Mouse (Mus musculus) liver, embryonic 15.5 days (tissue): ENCODE measurements around the gene Pafah1b3. TPM values are rescaled to one million over a fixed set of nuclear protein-coding genes. Genes with fewer than 3 reads are reported as not detected.

ENCODE experiments used
- ATAC-seq: fragments of 200-750 bp; cut with Nextera tagmentation; 2 replicates; pipeline ENCODE4 v1.8.0; 2017; ENCODE audit warnings: moderate number of reproducible peaks, mild to moderate bottlenecking, moderate library complexity; ENCODE audit not compliant: insufficient read depth
- H3K27ac ChIP-seq: fragments of 300-500 bp; sonication (generic); replicated peaks from 2 replicates; pipeline ENCODE4 v1.5.1; 2015; ENCODE audit warnings: mild to moderate bottlenecking, inconsistent platforms
- H3K27me3 ChIP-seq: fragments of 300-500 bp; sonication (generic); 2 replicates; pipeline ENCODE4 v1.6.1; 2015; ENCODE audit warnings: mild to moderate bottlenecking, inconsistent platforms
- H3K36me3 ChIP-seq: fragments of 300-500 bp; sonication (generic); replicated peaks from 2 replicates; pipeline ENCODE4 v1.6.1; 2015; ENCODE audit warnings: moderate library complexity, mild to moderate bottlenecking, inconsistent platforms
- H3K4me1 ChIP-seq: fragments of 300-500 bp; sonication (generic); replicated peaks from 2 replicates; pipeline ENCODE4 v1.6.1; 2015; ENCODE audit warnings: inconsistent platforms
- H3K4me2 ChIP-seq: fragments of 300-500 bp; sonication (generic); 2 replicates; pipeline ENCODE4 v1.6.1; 2015; ENCODE audit warnings: moderate library complexity, mild to moderate bottlenecking, inconsistent platforms
- H3K4me3 ChIP-seq: fragments of 300-500 bp; sonication (generic); replicated peaks from 2 replicates; pipeline ENCODE4 v1.5.1; 2015; ENCODE audit warnings: mild to moderate bottlenecking, inconsistent platforms
- H3K9ac ChIP-seq: fragments of 300-500 bp; sonication (generic); 2 replicates; pipeline ENCODE4 v1.6.1; 2015; ENCODE audit warnings: moderate library complexity, mild to moderate bottlenecking, inconsistent platforms
- H3K9me3 ChIP-seq: fragments of 300-500 bp; sonication (generic); replicated peaks from 2 replicates; pipeline ENCODE4 v1.6.1; 2016; ENCODE audit warnings: inconsistent platforms
- WGBS: fragments of 180-500 bp; shearing (Covaris S2); methylation state at CpG from one replicate; pipeline ENCODE4 v1.1.7; 2015; ENCODE audit warnings: mixed read lengths; ENCODE audit not compliant: insufficient replicate concordance; 5-methylcytosine and 5-hydroxymethylcytosine counted together
- polyA plus RNA-seq: library from polyadenylated mRNA; unstranded; fragments of >200 nt; fragmentation: Nextera tagmentation; extraction: Ambion mirVana; gene quantifications from 2 replicates; pipeline ENCODE4 v1.2.1, GENCODE M21; 2015

Pafah1b3 gene
- polyA plus RNA-seq, 1 experiment from 2014 or later, result 25.7 TPM

- H3K9ac ChIP-seq, result peak overlapping the region; percentile 79
These were observed 17.7 kb downstream of the Pafah1b3 start for GRCm38 (mm10) chr7:25279861-25280791.

GRCm38 (mm10) chr7:25279076-25279860 is 18.5 kb downstream of the Pafah1b3 start:
- Histone ChIP-seq H3K27me3 (no peaks in the 10 kb centered on the region), H3K9ac (peak overlapping the region; percentile 79), H3K4me2 (peak overlapping the region; percentile 98), H3K27ac (peak overlapping the region; percentile 96), H3K36me3 (no peaks in the 10 kb centered on the region), H3K4me1 (peaks cover 91% of the 10 kb centered on the region), H3K9me3 (no peaks in the 10 kb centered on the region), H3K4me3 (peak overlapping the region; percentile 68)
- WGBS, result under 1% methylated on average over 48 of the region's 49 CpGs
- peak; percentile 45 for ATAC-seq

More at GRCm38 (mm10) chr7:25279861-25280791, 17.7 kb downstream of the Pafah1b3 start:
- no peaks in the 10 kb centered on the region for H3K9me3 ChIP-seq
- H3K4me2 ChIP-seq, result peak overlapping the region; percentile 98
- H3K27ac ChIP-seq, result peak overlapping the region; percentile 96
- peak overlapping the region; percentile 68 for H3K4me3 ChIP-seq
- WGBS, result 2% methylated on average over 6 of the region's 6 CpGs
- H3K27me3 ChIP-seq, result no peaks in the 10 kb centered on the region
- H3K36me3 ChIP-seq, result peaks cover 7% of the 10 kb centered on the region
- H3K4me1 ChIP-seq, result peaks cover 91% of the 10 kb centered on the region
- ATAC-seq, result no peak

GRCm38 (mm10) chr7:25278341-25279075 is 19.3 kb downstream of the Pafah1b3 start:
- no peaks in the 10 kb centered on the region for H3K9me3 ChIP-seq
- H3K27me3 ChIP-seq, result no peaks in the 10 kb centered on the region
- peak overlapping the region; percentile 96 for H3K27ac ChIP-seq
- 1% methylated on average over 57 of the region's 60 CpGs for WGBS
- H3K4me1 ChIP-seq, result peaks cover 91% of the 10 kb centered on the region
- peak; percentile 60 for ATAC-seq
- H3K9ac ChIP-seq, result peak overlapping the region; percentile 79
- peak overlapping the region; percentile 68 for H3K4me3 ChIP-seq
- H3K36me3 ChIP-seq, result no peaks in the 10 kb centered on the region; the same call in 1 of the 2 replicates
- H3K4me2 ChIP-seq, result peak overlapping the region; percentile 98

GRCm38 (mm10) chr7:25277998-25278340 is 19.8 kb downstream of the Pafah1b3 start:
- H3K4me1 ChIP-seq, result peaks cover 91% of the 10 kb centered on the region
- H3K4me2 ChIP-seq, result peak overlapping the region; percentile 98
- no peaks in the 10 kb centered on the region for H3K27me3 ChIP-seq
- no peaks in the 10 kb centered on the region for H3K9me3 ChIP-seq
- H3K27ac ChIP-seq, result peak overlapping the region; percentile 96
- peak overlapping the region; percentile 68 for H3K4me3 ChIP-seq
- H3K36me3 ChIP-seq, result peaks cover 3% of the 10 kb centered on the region; the same call in 1 of the 2 replicates
- 11% methylated on average over 4 of the region's 4 CpGs for WGBS
- no peak for ATAC-seq
- H3K9ac ChIP-seq, result peak overlapping the region; percentile 79

- peaks cover 9% of the 10 kb centered on the region for H3K36me3 ChIP-seq
- peak overlapping the region; percentile 96 for H3K27ac ChIP-seq
- H3K4me3 ChIP-seq, result peak overlapping the region; percentile 68; the same call in 1 of the 2 replicates
- WGBS, result 76% methylated on average over 4 of the region's 4 CpGs
- H3K9me3 ChIP-seq, result no peaks in the 10 kb centered on the region
- H3K27me3 ChIP-seq, result no peaks in the 10 kb centered on the region
- H3K4me2 ChIP-seq, result peak overlapping the region; percentile 98
- ATAC-seq, result no peak
- peaks cover 92% of the 10 kb centered on the region for H3K4me1 ChIP-seq
- peak overlapping the region; percentile 79; the same call in 1 of the 2 replicates for H3K9ac ChIP-seq
These were observed 20.4 kb downstream of the Pafah1b3 start for GRCm38 (mm10) chr7:25277405-25277804.

- ATAC-seq, result no peak
- Histone ChIP-seq H3K4me1 (peaks cover 96% of the 10 kb centered on the region), H3K27me3 (no peaks in the 10 kb centered on the region), H3K9ac (peak overlapping the region; percentile 17; the same call in 1 of the 2 replicates), H3K4me2 (peak overlapping the region; percentile 16), H3K4me3 (no peak overlapping the region), H3K9me3 (no peaks in the 10 kb centered on the region), H3K27ac (peak overlapping the region; percentile 96), H3K36me3 (peaks cover 26% of the 10 kb centered on the region)
- 64% methylated on average over 9 of the region's 9 CpGs for WGBS
These were observed 22.1 kb downstream of the Pafah1b3 start for GRCm38 (mm10) chr7:25275555-25276298.

GRCm38 (mm10) chr7:25274996-25275395 is 22.8 kb downstream of the Pafah1b3 start:
- Histone ChIP-seq H3K36me3 (peaks cover 26% of the 10 kb centered on the region), H3K4me3 (no peak overlapping the region), H3K9me3 (no peaks in the 10 kb centered on the region), H3K4me1 (peaks cover 96% of the 10 kb centered on the region), H3K27me3 (no peaks in the 10 kb centered on the region), H3K4me2 (peak overlapping the region; percentile 71), H3K27ac (peak overlapping the region; percentile 96), H3K9ac (peak overlapping the region; percentile 57; the same call in 1 of the 2 replicates)
- WGBS, result 84% methylated on average over 3 of the region's 3 CpGs
- no peak for ATAC-seq

GRCm38 (mm10) chr7:25274571-25274970 is 23.2 kb downstream of the Pafah1b3 start:
- Histone ChIP-seq H3K4me3 (no peak overlapping the region), H3K9me3 (no peaks in the 10 kb centered on the region), H3K36me3 (peaks cover 26% of the 10 kb centered on the region), H3K4me2 (peak overlapping the region; percentile 71), H3K27me3 (no peaks in the 10 kb centered on the region), H3K27ac (peak overlapping the region; percentile 96), H3K4me1 (peaks cover 96% of the 10 kb centered on the region), H3K9ac (peak overlapping the region; percentile 57; the same call in 1 of the 2 replicates)
- no peak for ATAC-seq
- WGBS, result 25% methylated on average over 5 of the region's 5 CpGs

- Histone ChIP-seq H3K36me3 (peaks cover 26% of the 10 kb centered on the region), H3K9ac (peak overlapping the region; percentile 57), H3K4me1 (peaks cover 98% of the 10 kb centered on the region), H3K27ac (peak overlapping the region; percentile 96), H3K4me2 (peak overlapping the region; percentile 71), H3K9me3 (no peaks in the 10 kb centered on the region), H3K4me3 (peak overlapping the region; percentile 41), H3K27me3 (no peaks in the 10 kb centered on the region)
- ATAC-seq, result peak; percentile 72
- WGBS, result 63% methylated on average over 22 of the region's 22 CpGs
These were observed 24.2 kb downstream of the Pafah1b3 start for GRCm38 (mm10) chr7:25273259-25274241.
